Mouse (Mus musculus): ENCODE measurements at regions not wholly inside any gene's neighbourhood (a gene's known extent, or its start where the extent isn't known, plus 50 kb on each side); places are given as distances from the start of the nearest gene placed in this dataset.

DNA sequence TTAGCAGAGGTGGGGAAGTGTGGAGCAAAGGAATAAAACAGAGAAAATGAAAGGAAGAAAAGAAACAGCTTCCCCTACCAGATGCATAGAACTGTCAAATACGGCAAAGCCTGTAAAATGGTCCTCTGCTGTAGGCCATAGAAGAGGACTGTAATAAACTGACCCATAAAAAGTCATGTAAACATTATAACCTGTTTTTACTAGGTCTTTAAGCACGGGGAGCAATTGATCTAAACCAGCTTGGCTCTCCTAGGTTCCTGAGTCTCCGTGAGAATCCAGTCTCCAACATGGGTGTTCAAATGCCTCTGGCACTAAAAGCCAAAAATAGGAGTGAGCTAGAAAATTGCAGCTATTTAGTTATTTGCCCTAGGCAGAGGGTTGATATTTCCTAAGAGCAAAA, 557.5 kb downstream of the Efnb2 start:
- no peak for TF ChIP-seq EP300 (IDR thresholded peaks at IDR 0.05; ENCODE audit: low read depth)
- no peak for TF ChIP-seq CTCF (IDR thresholded peaks at IDR 0.05; ENCODE audit: low read depth)

Measured in liver, embryonic 14.5 days (tissue).